Mouse (Mus musculus) adrenal gland, postnatal 10 days (tissue): ENCODE measurements at regions not wholly inside any gene's neighbourhood (a gene's known extent, or its start where the extent isn't known, plus 50 kb on each side); places are given as distances from the start of the nearest gene placed in this dataset.

Source experiments
- DNase-seq: peaks from one replicate; pipeline ENCODE4 v3.0.0; 2021; ENCODE audit warnings: mixed read lengths

- DNase-seq = no peak
Measured at GRCm38 (mm10) chr9:93589581-93589980, 948.3 kb downstream of the 1190002N15Rik start.

- DNase-seq = no peak
Measured at GRCm38 (mm10) chr9:93587964-93588363, 949.9 kb downstream of the 1190002N15Rik start.

- peak; percentile 6 for DNase-seq
Measured at GRCm38 (mm10) chr9:93586871-93587270, 951.0 kb downstream of the 1190002N15Rik start.

- DNase-seq = peak; percentile 15
Measured at GRCm38 (mm10) chr9:93584591-93584990, 953.3 kb downstream of the 1190002N15Rik start.
